Mouse (Mus musculus) heart, embryonic 11.5 days (tissue): Measurements from ENCODE around the gene Dgcr2. TPM values are rescaled to one million over a fixed set of nuclear protein-coding genes. Genes with fewer than 3 reads are reported as not detected.

Experiments used
- ATAC-seq: fragments of 200-750 bp; cut with Nextera tagmentation; replicated peaks from 2 replicates; pipeline ENCODE4 v1.8.0; 2017; ENCODE audit warnings: moderate library complexity; ENCODE audit not compliant: insufficient number of reproducible peaks, low FRiP score, low TSS enrichment
- H3K27ac ChIP-seq: fragments of 300-500 bp; sonication (generic); 2 replicates; pipeline ENCODE4 v1.5.1; 2014; ENCODE audit warnings: mild to moderate bottlenecking, low read depth, low read length
- H3K27me3 ChIP-seq: fragments of 300-500 bp; sonication (generic); 2 replicates; pipeline ENCODE4 v1.6.1; 2014; ENCODE audit warnings: mild to moderate bottlenecking, low read length, mixed read lengths; ENCODE audit not compliant: control insufficient read depth, insufficient read depth
- H3K36me3 ChIP-seq: fragments of 300-500 bp; sonication (generic); 2 replicates; pipeline ENCODE4 v1.6.1; 2014; ENCODE audit warnings: mild to moderate bottlenecking, low read length, moderate library complexity, mixed read lengths; ENCODE audit not compliant: control insufficient read depth, insufficient read depth
- H3K4me1 ChIP-seq: fragments of 300-500 bp; sonication (generic); 2 replicates; pipeline ENCODE4 v1.6.1; 2014; ENCODE audit warnings: low read length; ENCODE audit not compliant: control insufficient read depth, insufficient read depth
- H3K4me2 ChIP-seq: fragments of 300-500 bp; sonication (generic); 2 replicates; pipeline ENCODE4 v1.6.1; 2014; ENCODE audit warnings: mild to moderate bottlenecking, moderate library complexity
- H3K4me3 ChIP-seq: fragments of 300-500 bp; sonication (generic); 2 replicates; pipeline ENCODE4 v1.5.1; 2014; ENCODE audit warnings: low read depth, low read length
- H3K9ac ChIP-seq: fragments of 300-500 bp; sonication (generic); 2 replicates; pipeline ENCODE4 v1.6.1; 2014; ENCODE audit warnings: mild to moderate bottlenecking, low read depth, low read length, moderate library complexity
- H3K9me3 ChIP-seq: fragments of 300-500 bp; sonication (generic); replicated peaks from 2 replicates; pipeline ENCODE4 v1.6.1; 2016; ENCODE audit warnings: low read length; ENCODE audit not compliant: control insufficient read depth
- WGBS: fragments of 180-500 bp; shearing (Covaris S2); extraction: QIAGEN DNeasy Blood & Tissue Kit; methylation state at CpG from one replicate; pipeline ENCODE4 v1.1.7; 2014; ENCODE audit not compliant: insufficient replicate concordance; 5-methylcytosine and 5-hydroxymethylcytosine counted together
- polyA plus RNA-seq: library from polyadenylated mRNA; unstranded; fragments of >200 nt; fragmentation: Nextera tagmentation; extraction: Ambion mirVana; gene quantifications from 2 replicates; pipeline ENCODE4 v1.2.1, GENCODE M21; 2014

The Dgcr2 gene
- polyA plus RNA-seq, 1 experiment from 2014 or later = 44.8 TPM

DNA sequence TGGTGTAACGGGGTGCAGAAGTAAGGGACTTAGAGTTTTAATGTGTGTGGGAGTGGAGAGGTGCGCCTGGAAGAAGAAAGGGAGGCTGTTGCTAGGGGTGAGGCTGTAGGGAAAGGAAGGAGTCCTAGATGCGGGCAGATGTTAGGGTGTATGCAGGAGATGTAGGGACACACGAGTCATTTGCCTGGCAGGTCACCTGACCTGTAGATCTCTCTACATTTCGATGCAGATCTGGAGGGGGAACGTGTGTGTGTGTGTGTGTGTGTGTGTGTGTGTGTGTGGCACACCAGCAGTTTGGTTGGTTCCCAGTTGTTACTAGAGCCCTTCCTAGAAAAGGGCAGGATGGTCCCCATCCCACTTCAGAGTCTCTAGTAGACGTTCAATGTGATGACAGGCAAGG lies 93.4 kb downstream of the Dgcr2 start:
- Histone ChIP-seq H3K9ac (peak overlapping the region; percentile 39; the same call in 1 of the 2 replicates), H3K4me2 (peak overlapping the region; percentile 70), H3K36me3 (no peaks in the 10 kb centered on the region), H3K4me1 (peaks cover 58% of the 10 kb centered on the region), H3K4me3 (peak overlapping the region; percentile 39; the same call in 1 of the 2 replicates), H3K27me3 (peaks cover 64% of the 10 kb centered on the region), H3K27ac (no peak overlapping the region), H3K9me3 (no peaks in the 10 kb centered on the region)
- no peak for ATAC-seq
- WGBS = 20% methylated on average over 7 of the region's 7 CpGs

DNA sequence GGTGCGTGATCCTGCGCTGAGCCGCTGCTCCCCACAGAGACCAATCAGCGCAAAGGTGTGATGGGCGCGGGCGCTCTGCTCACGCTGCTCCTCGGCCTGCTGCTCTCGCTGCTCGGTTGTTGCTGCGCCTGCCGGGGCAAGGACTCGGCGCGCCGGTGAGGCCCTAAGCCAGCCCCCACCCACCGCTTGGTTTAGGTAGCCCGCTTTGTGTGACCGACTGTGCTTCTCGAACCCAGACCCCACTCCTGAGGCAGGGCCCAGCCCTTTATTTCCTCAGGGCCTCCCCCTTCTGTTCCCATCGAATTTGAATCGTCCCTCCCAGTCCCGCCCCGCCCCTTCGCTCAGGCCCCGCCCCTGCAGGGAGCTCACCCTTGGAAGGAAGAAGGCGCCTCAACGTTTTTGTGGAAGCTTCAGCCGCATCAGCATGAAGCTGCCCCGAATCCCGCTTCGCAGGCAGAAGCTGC lies 93.9 kb downstream of the Dgcr2 start:
- peaks cover 54% of the 10 kb centered on the region for H3K4me1 ChIP-seq
- H3K9ac ChIP-seq = peak overlapping the region; percentile 39; the same call in 1 of the 2 replicates
- peaks cover 67% of the 10 kb centered on the region for H3K27me3 ChIP-seq
- H3K27ac ChIP-seq = no peak overlapping the region
- WGBS = 4% methylated on average over 33 of the region's 33 CpGs
- H3K4me3 ChIP-seq = peak overlapping the region; percentile 39
- H3K9me3 ChIP-seq = no peaks in the 10 kb centered on the region
- ATAC-seq = no peak
- peak overlapping the region; percentile 70 for H3K4me2 ChIP-seq
- H3K36me3 ChIP-seq = no peaks in the 10 kb centered on the region

DNA sequence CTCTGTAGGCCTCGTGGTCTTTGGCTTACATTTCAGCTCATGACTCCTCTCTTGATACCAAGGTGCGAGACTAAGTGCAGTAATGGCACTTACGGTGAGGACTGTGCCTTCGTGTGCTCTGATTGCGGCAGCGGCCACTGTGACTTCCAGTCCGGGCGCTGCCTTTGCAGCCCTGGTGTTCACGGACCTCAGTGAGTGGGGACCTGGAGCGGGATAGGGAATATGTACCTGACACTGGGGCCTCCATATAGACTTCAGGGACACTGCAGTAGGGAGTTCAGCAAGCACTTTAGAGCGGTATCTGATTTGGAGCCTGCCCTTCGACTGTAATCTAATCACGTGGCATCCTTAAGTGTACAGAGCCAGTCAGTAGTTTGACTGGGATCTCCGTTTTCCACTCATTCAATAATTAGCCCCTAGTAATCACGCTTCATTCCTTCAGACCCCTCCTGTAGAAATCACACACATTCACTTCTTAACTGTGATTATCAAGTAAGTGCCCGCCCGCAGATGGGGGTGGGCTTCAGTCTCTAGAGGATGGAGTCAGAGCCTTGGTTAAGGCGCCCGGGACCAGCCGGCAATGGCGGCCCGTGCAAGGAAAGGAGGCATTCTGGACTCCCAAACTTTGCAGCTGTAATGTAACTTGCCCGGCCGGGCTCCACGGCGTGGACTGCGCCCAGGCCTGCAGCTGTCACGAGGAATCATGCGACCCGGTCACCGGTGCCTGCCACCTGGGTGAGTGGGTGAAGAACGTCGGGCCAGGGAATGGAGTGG lies 94.5 kb downstream of the Dgcr2 start:
- Histone ChIP-seq H3K4me1 (peaks cover 49% of the 10 kb centered on the region), H3K9me3 (no peaks in the 10 kb centered on the region)
- 14% methylated on average over 33 of the region's 33 CpGs for WGBS

DNA sequence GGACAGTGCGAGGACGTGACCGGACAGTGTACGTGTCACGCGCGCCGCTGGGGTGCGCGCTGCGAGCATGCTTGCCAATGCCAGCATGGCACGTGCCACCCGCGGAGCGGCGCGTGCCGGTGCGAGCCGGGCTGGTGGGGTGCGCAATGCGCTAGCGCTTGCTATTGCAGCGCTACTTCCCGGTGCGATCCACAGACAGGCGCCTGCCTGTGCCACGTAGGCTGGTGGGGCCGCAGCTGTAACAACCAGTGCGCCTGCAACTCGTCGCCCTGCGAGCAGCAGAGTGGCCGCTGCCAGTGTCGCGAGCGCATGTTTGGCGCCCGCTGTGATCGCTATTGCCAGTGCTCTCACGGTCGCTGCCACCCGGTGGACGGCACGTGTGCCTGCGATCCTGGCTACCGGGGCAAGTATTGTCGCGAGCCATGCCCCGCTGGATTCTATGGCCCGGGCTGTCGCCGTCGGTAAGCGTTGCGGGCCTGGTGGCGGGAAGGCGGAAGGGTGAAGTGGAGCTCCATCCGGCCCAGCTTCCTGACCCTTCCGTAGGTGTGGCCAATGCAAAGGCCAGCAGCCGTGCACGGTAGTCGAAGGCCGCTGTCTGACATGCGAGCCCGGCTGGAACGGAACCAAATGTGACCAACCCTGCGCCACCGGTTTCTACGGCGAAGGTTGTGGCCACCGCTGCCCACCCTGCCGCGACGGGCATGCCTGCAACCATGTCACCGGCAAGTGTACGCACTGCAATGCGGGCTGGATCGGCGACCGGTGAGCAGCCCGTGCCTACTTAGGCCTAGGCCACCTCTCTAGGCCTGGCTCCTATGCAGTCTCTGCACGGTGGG lies 95.3 kb downstream of the Dgcr2 start:
- 4% methylated on average over 83 of the region's 83 CpGs for WGBS
- no peaks in the 10 kb centered on the region for H3K36me3 ChIP-seq
- peak overlapping the region; percentile 16; the same call in 1 of the 2 replicates for H3K9ac ChIP-seq
- peaks cover 81% of the 10 kb centered on the region for H3K27me3 ChIP-seq
- H3K4me3 ChIP-seq = peak overlapping the region; percentile 25
- no peaks in the 10 kb centered on the region for H3K9me3 ChIP-seq
- H3K27ac ChIP-seq = no peak overlapping the region
- no peak for ATAC-seq
- peak overlapping the region; percentile 74 for H3K4me2 ChIP-seq
- H3K4me1 ChIP-seq = peaks cover 57% of the 10 kb centered on the region

More for the DNA sequence above, 94.5 kb downstream of the Dgcr2 start:
- H3K36me3 ChIP-seq = no peaks in the 10 kb centered on the region
- H3K27ac ChIP-seq = no peak overlapping the region
- ATAC-seq = no peak
- peak overlapping the region; percentile 74 for H3K4me2 ChIP-seq
- H3K27me3 ChIP-seq = peaks cover 74% of the 10 kb centered on the region
- peak overlapping the region; percentile 39 for H3K4me3 ChIP-seq
- H3K9ac ChIP-seq = no peak overlapping the region; the same call in 1 of the 2 replicates

DNA sequence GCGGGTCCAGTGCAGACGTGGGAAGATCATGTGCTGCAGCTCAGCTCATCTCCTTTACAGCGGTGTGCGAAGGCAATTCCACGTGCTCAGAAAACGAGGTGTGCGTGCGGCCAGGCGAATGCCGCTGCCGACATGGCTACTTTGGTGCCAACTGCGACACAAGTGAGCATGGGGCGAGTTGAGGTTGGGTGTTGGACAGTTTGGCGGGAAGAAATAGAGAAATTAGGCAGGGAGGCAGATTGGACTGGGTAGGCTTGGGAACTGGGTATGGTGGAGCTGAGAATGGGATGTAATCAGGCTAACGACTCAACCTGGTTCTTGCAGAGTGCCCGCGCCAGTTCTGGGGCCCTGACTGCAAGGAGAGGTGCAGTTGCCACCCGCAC lies 95.9 kb downstream of the Dgcr2 start:
- peak overlapping the region; percentile 16; the same call in 1 of the 2 replicates for H3K9ac ChIP-seq
- ATAC-seq = no peak
- WGBS = 13% methylated on average over 18 of the region's 18 CpGs
- no peak overlapping the region for H3K27ac ChIP-seq
- H3K9me3 ChIP-seq = no peaks in the 10 kb centered on the region
- H3K4me2 ChIP-seq = peak overlapping the region; percentile 74
- peaks cover 54% of the 10 kb centered on the region for H3K4me1 ChIP-seq
- H3K36me3 ChIP-seq = no peaks in the 10 kb centered on the region
- H3K27me3 ChIP-seq = peaks cover 83% of the 10 kb centered on the region
- peak overlapping the region; percentile 25 for H3K4me3 ChIP-seq

DNA sequence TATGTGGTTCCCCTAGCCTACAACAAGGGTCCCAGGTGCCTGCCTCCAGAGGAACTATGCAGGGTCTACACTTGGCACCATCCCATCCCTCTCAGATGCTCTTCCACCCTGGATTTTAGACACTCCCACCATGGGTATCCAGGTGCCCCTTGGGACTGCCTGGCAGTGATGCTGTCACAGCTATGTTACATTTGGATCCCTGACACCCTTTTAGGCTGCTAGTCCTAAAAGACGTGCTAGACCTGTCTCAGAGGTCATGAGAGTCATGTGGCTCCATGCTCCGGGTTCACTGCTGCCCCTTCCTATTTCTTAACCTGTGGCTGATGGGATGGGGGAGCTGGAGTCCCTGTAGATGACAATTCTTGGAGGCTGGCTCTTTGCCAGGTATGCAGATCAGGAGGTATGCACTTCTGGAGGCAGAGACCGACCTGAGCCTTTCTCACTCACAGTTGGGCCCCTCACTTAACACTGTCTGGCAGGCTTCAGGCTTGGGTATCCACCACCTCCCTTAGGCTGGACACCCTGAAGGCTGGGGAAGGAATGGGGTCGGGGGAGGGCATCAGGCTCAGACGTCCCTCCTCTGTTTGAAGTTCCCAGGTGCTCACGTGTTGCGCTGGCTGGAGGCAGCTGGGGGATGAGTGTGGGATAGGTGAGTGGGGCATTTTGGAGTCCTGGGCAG lies 96.4 kb downstream of the Dgcr2 start:
- Histone ChIP-seq H3K4me2 (peak overlapping the region; percentile 74), H3K36me3 (no peaks in the 10 kb centered on the region), H3K9me3 (no peaks in the 10 kb centered on the region), H3K9ac (no peak overlapping the region), H3K4me3 (peak overlapping the region; percentile 25; the same call in 1 of the 2 replicates), H3K27me3 (peaks cover 83% of the 10 kb centered on the region), H3K27ac (no peak overlapping the region), H3K4me1 (peaks cover 49% of the 10 kb centered on the region)
- 8% methylated on average over 7 of the region's 7 CpGs for WGBS
- no peak for ATAC-seq

DNA sequence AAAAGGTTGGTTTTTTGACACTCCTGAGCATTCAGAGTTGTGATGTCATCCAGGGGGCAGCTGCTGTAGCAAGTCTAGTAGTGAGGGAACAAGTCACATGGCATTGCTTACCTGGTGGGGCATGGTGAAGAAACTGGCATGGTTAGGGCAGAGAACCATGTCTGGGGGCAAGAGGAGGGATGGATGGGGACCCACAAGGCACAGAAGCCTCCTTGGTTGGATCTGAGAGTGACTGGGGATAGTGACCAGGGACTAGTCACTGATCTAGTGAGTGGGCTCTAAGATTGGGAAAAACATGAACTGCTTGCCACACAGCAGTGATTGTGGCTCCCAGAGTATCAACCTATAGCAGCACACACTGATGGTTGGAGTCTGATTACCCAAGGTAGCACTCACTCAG lies 98.8 kb downstream of the Dgcr2 start:
- ATAC-seq = no peak
- Histone ChIP-seq H3K4me1 (peaks cover 44% of the 10 kb centered on the region), H3K4me2 (no peak overlapping the region), H3K4me3 (peak overlapping the region; percentile 60; the same call in 1 of the 2 replicates), H3K36me3 (no peaks in the 10 kb centered on the region), H3K9me3 (no peaks in the 10 kb centered on the region), H3K27me3 (peaks cover 72% of the 10 kb centered on the region), H3K9ac (no peak overlapping the region), H3K27ac (no peak overlapping the region)
